Mouse (Mus musculus) intestine, embryonic 16.5 days (tissue): ENCODE data around the gene Zswim4. TPM values are rescaled to one million over a fixed set of nuclear protein-coding genes. Genes with fewer than 3 reads are reported as not detected.

Experiments used
- ATAC-seq: fragments of 200-750 bp; cut with Nextera tagmentation; 2 replicates; pipeline ENCODE4 v1.8.0; 2017; ENCODE audit warnings: moderate TSS enrichment, moderate library complexity
- H3K27ac ChIP-seq: fragments of 300-500 bp; sonication (generic); 2 replicates; pipeline ENCODE4 v1.5.1; 2014; ENCODE audit warnings: mild to moderate bottlenecking, low read length
- H3K27me3 ChIP-seq: fragments of 300-500 bp; sonication (generic); replicated peaks from 2 replicates; pipeline ENCODE4 v1.6.1; 2014; ENCODE audit warnings: low read length, control low read depth, mixed read lengths; ENCODE audit not compliant: control insufficient read depth, insufficient read depth
- H3K36me3 ChIP-seq: fragments of 300-500 bp; sonication (generic); 2 replicates; pipeline ENCODE4 v1.6.1; 2014; ENCODE audit warnings: low read length, control low read depth; ENCODE audit not compliant: control insufficient read depth, insufficient read depth
- H3K4me1 ChIP-seq: fragments of 300-500 bp; sonication (generic); 2 replicates; pipeline ENCODE4 v1.6.1; 2014; ENCODE audit warnings: low read length, control low read depth, mixed read lengths; ENCODE audit not compliant: control insufficient read depth, insufficient read depth
- H3K4me2 ChIP-seq: fragments of 300-500 bp; sonication (generic); 2 replicates; pipeline ENCODE4 v1.6.1; 2014; ENCODE audit warnings: low read depth, low read length, control low read depth
- H3K4me3 ChIP-seq: fragments of 300-500 bp; sonication (generic); 2 replicates; pipeline ENCODE4 v1.5.1; 2014; ENCODE audit warnings: mild to moderate bottlenecking, low read length
- H3K9ac ChIP-seq: fragments of 300-500 bp; sonication (generic); 2 replicates; pipeline ENCODE4 v1.6.1; 2014; ENCODE audit warnings: low read depth, low read length
- H3K9me3 ChIP-seq: fragments of 300-500 bp; sonication (generic); 2 replicates; pipeline ENCODE4 v1.6.1; 2016; ENCODE audit warnings: low read length, control low read depth; ENCODE audit not compliant: control insufficient read depth
- WGBS: fragments of 180-500 bp; shearing (Covaris S2); extraction: QIAGEN DNeasy Blood & Tissue Kit; methylation state at CpG from one replicate; pipeline ENCODE4 v1.1.7; 2014; 5-methylcytosine and 5-hydroxymethylcytosine counted together
- polyA plus RNA-seq: library from polyadenylated mRNA; unstranded; fragments of >200 nt; fragmentation: Nextera tagmentation; extraction: Ambion mirVana; gene quantifications from 2 replicates; pipeline ENCODE4 v1.2.1, GENCODE M21; 2015

Gene Zswim4
- polyA plus RNA-seq, 1 experiment from 2014 or later: 7.1 TPM

DNA sequence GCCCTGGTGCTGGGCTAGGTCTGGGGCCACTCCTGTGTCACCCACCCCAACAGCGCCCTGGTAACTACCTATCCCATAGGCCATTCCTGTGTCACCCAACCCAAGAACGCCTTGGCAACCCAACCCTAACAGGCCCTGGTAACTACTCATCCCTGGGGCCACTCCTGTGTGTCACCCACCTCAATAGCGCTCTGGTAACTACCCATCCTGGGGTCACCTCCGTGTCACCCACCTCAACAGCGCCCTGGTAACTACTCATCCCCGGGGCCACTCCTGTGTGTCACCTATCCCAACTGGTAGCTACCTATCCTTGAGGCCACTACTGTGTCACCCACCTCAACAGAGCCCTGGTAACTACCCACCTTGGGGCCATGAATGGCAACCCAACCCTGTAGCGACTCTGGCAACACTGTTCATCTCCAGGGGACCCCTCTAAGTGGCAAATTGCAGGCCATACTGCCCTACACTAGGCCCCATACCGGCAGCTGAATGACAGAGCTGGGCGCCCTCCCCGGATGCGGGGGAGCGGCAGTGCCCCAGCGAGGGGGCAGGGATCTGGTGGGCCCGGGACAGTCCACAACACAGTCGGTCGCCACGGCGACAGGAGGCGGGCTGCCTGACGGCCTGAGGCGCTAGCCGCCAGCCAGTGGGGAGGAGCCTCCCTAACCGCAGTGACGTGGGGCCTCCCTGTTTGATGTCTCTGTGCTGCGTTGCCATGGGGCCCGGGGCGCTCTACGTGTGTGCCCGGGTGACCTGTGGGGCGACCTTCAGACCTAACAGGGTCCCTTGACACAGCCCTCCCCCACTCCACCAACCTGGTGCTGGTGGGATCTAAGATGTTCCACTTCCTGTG, 38.7 kb downstream of the Zswim4 start:
- H3K4me3 ChIP-seq: peak overlapping the region; percentile 50
- H3K27me3 ChIP-seq: no peaks in the 10 kb centered on the region
- 3% methylated on average over 30 of the region's 30 CpGs for WGBS
- peak overlapping the region; percentile 68 for H3K9ac ChIP-seq
- peak overlapping the region; percentile 91 for H3K27ac ChIP-seq
- H3K36me3 ChIP-seq: no peaks in the 10 kb centered on the region
- H3K9me3 ChIP-seq: no peaks in the 10 kb centered on the region
- H3K4me2 ChIP-seq: peak overlapping the region; percentile 78
- ATAC-seq: peak; percentile 77
- peaks cover 54% of the 10 kb centered on the region for H3K4me1 ChIP-seq

DNA sequence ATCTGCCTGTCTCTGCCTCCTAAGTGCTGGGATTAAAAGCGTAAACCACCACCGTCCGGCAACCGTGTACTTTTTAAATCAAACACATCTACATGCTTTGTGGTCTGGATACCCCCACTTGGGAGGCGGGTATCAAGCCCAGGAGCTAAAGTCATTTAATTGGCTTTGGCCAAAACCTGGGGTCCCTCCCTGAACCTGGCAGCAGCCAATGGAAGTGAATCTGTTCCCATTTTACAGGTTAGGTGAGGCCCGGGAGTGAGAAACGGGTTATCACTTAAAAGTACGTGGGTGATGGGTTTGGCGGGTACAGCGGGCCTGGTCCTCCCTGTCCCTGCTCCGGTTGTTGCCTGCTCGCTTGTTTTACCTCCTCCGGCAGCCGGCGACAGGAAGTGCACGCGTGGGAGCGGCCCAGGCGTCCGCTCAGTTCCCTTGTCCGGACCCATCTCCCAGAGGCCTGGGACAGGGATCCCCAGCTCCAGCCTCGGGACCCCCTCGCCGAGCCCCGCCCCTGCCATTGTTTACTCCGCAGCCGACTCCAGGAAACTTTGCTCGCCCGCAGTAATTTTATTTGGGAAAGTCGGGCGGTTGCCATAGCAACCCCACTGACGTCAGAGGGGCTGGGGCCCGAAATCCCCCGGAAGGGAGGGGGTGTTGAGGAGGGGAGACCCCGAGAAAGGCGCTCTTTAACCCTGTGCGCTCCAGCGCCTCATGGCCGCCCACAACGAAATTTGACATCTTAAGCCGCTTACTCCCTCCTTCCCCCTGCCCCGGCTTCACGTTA, 39.5 kb downstream of the Zswim4 start:
- Histone ChIP-seq H3K27ac (peak overlapping the region; percentile 91), H3K36me3 (no peaks in the 10 kb centered on the region), H3K9me3 (no peaks in the 10 kb centered on the region), H3K4me3 (peak overlapping the region; percentile 50), H3K4me2 (peak overlapping the region; percentile 78), H3K27me3 (no peaks in the 10 kb centered on the region), H3K4me1 (peaks cover 52% of the 10 kb centered on the region), H3K9ac (peak overlapping the region; percentile 68)
- peak; percentile 41 for ATAC-seq
- 3% methylated on average over 43 of the region's 43 CpGs for WGBS

DNA sequence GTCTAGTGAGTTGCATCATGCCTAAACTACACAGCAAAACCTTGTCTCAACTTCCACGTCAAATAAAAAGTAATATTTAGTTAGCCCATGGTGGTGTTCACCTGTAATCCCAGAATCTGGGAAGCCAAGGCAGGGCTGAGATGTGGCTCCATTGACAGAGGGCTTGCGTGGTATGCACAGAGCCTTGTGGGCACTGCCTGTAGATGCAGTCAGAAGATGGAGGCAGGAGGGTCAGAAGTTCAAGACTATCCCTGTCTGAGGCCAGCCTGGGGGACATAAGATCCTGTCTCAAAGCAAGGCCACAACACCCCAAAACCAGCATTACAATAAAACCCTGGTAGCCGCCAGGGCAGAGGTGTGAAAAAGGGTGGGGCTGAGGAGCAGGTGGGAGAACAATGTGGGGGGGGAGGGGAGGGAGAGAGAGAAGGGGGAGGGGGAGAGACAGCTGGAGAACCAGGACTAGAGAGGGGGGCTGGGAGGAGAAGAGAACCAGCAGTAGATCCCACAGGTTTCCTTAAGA, 42.6 kb downstream of the Zswim4 start:
- Histone ChIP-seq H3K4me3 (no peak overlapping the region), H3K27ac (no peak overlapping the region), H3K4me1 (peaks cover 35% of the 10 kb centered on the region), H3K9me3 (no peaks in the 10 kb centered on the region), H3K4me2 (no peak overlapping the region), H3K9ac (no peak overlapping the region), H3K27me3 (no peaks in the 10 kb centered on the region), H3K36me3 (no peaks in the 10 kb centered on the region)
- no peak for ATAC-seq
- 65% methylated on average over 3 of the region's 3 CpGs for WGBS

DNA sequence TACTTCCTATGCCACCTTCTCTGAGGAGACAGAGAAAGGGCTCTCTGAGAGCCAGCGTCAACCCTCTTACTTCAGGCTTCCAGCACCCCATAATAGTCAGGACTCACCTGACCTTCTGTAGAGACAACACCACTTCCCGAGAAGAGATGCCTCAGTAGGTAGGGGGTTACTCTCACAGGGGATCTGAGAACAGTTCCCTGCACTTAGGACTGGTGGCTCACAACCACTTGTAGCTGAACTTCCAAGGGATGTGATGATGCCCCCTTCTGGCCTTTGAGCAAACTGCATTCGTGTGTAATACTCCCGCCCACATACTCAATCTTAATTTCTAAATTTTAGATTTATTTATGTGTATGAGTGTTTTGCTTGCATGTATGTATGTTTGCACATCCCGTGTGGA, 43.3 kb downstream of the Zswim4 start:
- no peak for ATAC-seq
- WGBS: 79% methylated on average over 5 of the region's 5 CpGs
- no peak overlapping the region for H3K9ac ChIP-seq

DNA sequence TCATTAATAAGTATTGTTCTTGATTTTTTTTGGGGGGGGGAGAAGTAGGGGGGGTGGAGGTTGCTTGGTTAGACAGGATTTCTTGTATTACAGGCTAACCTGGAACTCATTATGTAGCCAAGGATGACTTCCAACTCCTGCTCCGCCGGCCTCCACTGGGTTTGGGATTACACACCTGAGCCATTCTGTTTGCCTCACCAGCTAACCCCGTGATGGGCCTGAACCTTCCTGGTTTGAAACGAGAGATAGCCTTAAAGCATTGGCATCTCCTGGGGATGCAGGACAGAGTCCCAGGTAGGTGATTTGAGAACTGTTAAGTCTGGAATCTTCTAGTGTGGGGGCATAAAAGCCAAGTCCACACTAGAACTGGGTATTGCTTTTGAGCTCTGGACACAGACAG, 43.7 kb downstream of the Zswim4 start:
- no peaks in the 10 kb centered on the region for H3K27me3 ChIP-seq
- no peaks in the 10 kb centered on the region for H3K9me3 ChIP-seq
- ATAC-seq: no peak
- H3K27ac ChIP-seq: no peak overlapping the region
- no peak overlapping the region for H3K4me3 ChIP-seq
- no peaks in the 10 kb centered on the region for H3K36me3 ChIP-seq
- peak overlapping the region; percentile 62; the same call in 1 of the 2 replicates for H3K9ac ChIP-seq
- H3K4me2 ChIP-seq: no peak overlapping the region
- H3K4me1 ChIP-seq: peaks cover 28% of the 10 kb centered on the region
- WGBS: 79% methylated on average over 4 of the region's 4 CpGs

More for the DNA sequence above, 43.3 kb downstream of the Zswim4 start:
- Histone ChIP-seq H3K27me3 (no peaks in the 10 kb centered on the region), H3K4me2 (no peak overlapping the region), H3K36me3 (no peaks in the 10 kb centered on the region), H3K4me3 (no peak overlapping the region), H3K27ac (no peak overlapping the region), H3K9me3 (no peaks in the 10 kb centered on the region), H3K4me1 (peaks cover 32% of the 10 kb centered on the region)

- 4% methylated on average over 33 of the region's 33 CpGs for WGBS
- peak; percentile 70 for ATAC-seq
- H3K36me3 ChIP-seq: no peaks in the 10 kb centered on the region
- H3K9me3 ChIP-seq: no peaks in the 10 kb centered on the region
- peak overlapping the region; percentile 62 for H3K9ac ChIP-seq
- H3K27me3 ChIP-seq: no peaks in the 10 kb centered on the region
- peak overlapping the region; percentile 34 for H3K4me3 ChIP-seq
- H3K4me1 ChIP-seq: peaks cover 22% of the 10 kb centered on the region
- peak overlapping the region; percentile 95 for H3K27ac ChIP-seq
- peak overlapping the region; percentile 60 for H3K4me2 ChIP-seq
Measured at GRCm38 (mm10) chr8:84192555-84192954, 44.3 kb downstream of the Zswim4 start.

- peaks cover 22% of the 10 kb centered on the region for H3K4me1 ChIP-seq
- H3K9me3 ChIP-seq: no peaks in the 10 kb centered on the region
- peak overlapping the region; percentile 62 for H3K9ac ChIP-seq
- H3K36me3 ChIP-seq: no peaks in the 10 kb centered on the region
- H3K4me3 ChIP-seq: peak overlapping the region; percentile 34
- peak; percentile 83 for ATAC-seq
- peak overlapping the region; percentile 95 for H3K27ac ChIP-seq
- WGBS: 23% methylated on average over 13 of the region's 13 CpGs
- no peaks in the 10 kb centered on the region for H3K27me3 ChIP-seq
- H3K4me2 ChIP-seq: peak overlapping the region; percentile 60
Measured at GRCm38 (mm10) chr8:84192023-84192422, 44.8 kb downstream of the Zswim4 start.

DNA sequence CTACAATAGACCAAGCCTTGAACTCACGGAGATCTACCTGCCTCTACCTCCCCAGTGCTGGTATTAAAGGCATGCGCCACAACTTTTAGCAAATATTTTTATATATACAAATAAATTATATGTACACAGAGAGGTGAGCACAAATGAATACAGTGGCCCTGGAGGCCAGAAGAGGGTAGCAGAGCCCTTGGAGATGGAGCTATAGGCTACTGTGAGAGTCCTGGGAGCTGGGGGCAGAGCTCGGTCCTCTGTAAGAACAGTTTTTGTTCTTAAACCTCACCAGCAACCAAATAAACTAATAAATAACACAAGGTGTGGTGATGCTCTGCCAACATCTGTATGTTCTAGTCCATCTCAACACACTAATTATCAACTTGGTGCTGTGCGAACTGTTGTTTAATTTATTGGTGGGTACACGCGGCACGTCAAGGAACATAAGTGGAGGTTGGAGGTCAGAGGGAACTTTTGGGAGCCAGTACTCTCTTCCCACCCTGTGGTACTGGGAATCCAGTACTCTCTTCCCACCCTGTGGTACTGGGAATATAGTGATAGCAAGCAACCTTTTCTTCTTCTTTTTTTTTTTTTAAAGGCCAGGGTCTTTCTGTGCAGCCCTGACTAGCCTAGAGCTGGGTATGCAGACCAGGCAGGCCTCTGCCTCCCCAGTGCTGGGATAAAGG, 46.5 kb downstream of the Zswim4 start:
- no peak overlapping the region for H3K4me3 ChIP-seq
- no peak for ATAC-seq
- H3K27ac ChIP-seq: no peak overlapping the region
- peaks cover 22% of the 10 kb centered on the region for H3K4me1 ChIP-seq
- H3K9ac ChIP-seq: no peak overlapping the region
- H3K4me2 ChIP-seq: no peak overlapping the region
- H3K27me3 ChIP-seq: no peaks in the 10 kb centered on the region
- no peaks in the 10 kb centered on the region for H3K36me3 ChIP-seq
- 94% methylated on average over 7 of the region's 7 CpGs for WGBS
- no peaks in the 10 kb centered on the region for H3K9me3 ChIP-seq

GRCm38 (mm10) chr8:84189603-84190002, 47.3 kb downstream of the Zswim4 start:
- peak overlapping the region; percentile 34; the same call in 1 of the 2 replicates for H3K9ac ChIP-seq
- H3K9me3 ChIP-seq: no peaks in the 10 kb centered on the region
- H3K27ac ChIP-seq: 0 out of 2 replicates have a peak overlapping the region, but pooled peaks have one; percentile 12
- ATAC-seq: no peak
- peaks cover 22% of the 10 kb centered on the region for H3K4me1 ChIP-seq
- WGBS: 62% methylated on average over 4 of the region's 4 CpGs
- H3K36me3 ChIP-seq: no peaks in the 10 kb centered on the region
- no peak overlapping the region for H3K4me2 ChIP-seq
- no peaks in the 10 kb centered on the region for H3K27me3 ChIP-seq
- H3K4me3 ChIP-seq: no peak overlapping the region
